ENCODE assay signal across 29 mouse cellular contexts in genomic region chr14:30198116-30198515, GRCm38 (mm10).
A peak's percentile ranks its signal among the peaks of the same experiment; 100 is the strongest.
DNase-seq lines count a peak whose midpoint lies in the region; ATAC-seq and TF ChIP-seq lines count a peak whose summit lies in the region.
"Had no signal": no experiment of that assay in that cellular context is flagged by ENCODE, and none has a peak within 500 bp of the region (broad histone marks: within the 10 kb centered on the region; RNA-seq: fewer than 3 reads in every experiment).

No protein-coding gene starts in this region.

- H3K4me1 ChIP-seq in lung, embryonic 14.5 days (ENCODE audit: insufficient read depth) = no peaks in the 10 kb centered on the region
- H3K4me1 ChIP-seq: kidney, embryonic 15.5 days; liver, embryonic 13.5 days; midbrain, embryonic 13.5 days had no signal

- no peak for TF ChIP-seq CTCF in lung, embryonic 14.5 days (IDR thresholded peaks at IDR 0.05; ENCODE audit: low read depth)

- no peaks in the 10 kb centered on the region for H3K27me3 ChIP-seq in lung, embryonic 14.5 days (ENCODE audit: insufficient read depth, low read length)
- H3K27me3 ChIP-seq: heart, embryonic 12.5 days; hindbrain, embryonic 13.5 days; kidney, embryonic 15.5 days; liver, embryonic 13.5 days; megakaryocyte, embryonic 14.5 days; midbrain, embryonic 13.5 days; neural tube, embryonic 15.5 days had no signal

- WGBS in lung, embryonic 14.5 days = 65% methylated on average over 4 of the region's 4 CpGs

- no peak overlapping the region for H3K4me2 ChIP-seq in lung, embryonic 14.5 days
- H3K4me2 ChIP-seq: heart, embryonic 12.5 days; hindbrain, embryonic 13.5 days; kidney, embryonic 15.5 days; liver, embryonic 13.5 days; midbrain, embryonic 13.5 days; neural tube, embryonic 15.5 days had no signal

- H3K27ac ChIP-seq in lung, embryonic 14.5 days (ENCODE audit: low read depth) = no peak overlapping the region
- H3K27ac ChIP-seq: heart, adult 2 months; hindbrain, embryonic 13.5 days; kidney, embryonic 15.5 days; liver, embryonic 13.5 days; midbrain, embryonic 13.5 days; neural tube, embryonic 15.5 days; stomach, postnatal 0 days had no signal

- no peaks in the 10 kb centered on the region for H3K36me3 ChIP-seq in lung, embryonic 14.5 days (ENCODE audit: insufficient read depth)
- H3K36me3 ChIP-seq: G1E; heart, embryonic 12.5 days; hindbrain, embryonic 13.5 days; kidney, embryonic 15.5 days; liver, embryonic 13.5 days; midbrain, embryonic 13.5 days; neural tube, embryonic 15.5 days had no signal

- peak; percentile 66 for ATAC-seq in frontal cortex, adult (ENCODE audit: low TSS enrichment)
- ATAC-seq in lung, embryonic 14.5 days (ENCODE audit: insufficient read depth) = no peak; the same call in 1 of the 2 replicates
- ATAC-seq: forebrain, embryonic 14.5 days; inflammation-experienced regulatory T-cells, adult 6 months; midbrain, embryonic 13.5 days had no signal

- H3K9ac ChIP-seq in lung, embryonic 14.5 days = no peak overlapping the region
- H3K9ac ChIP-seq: heart, embryonic 12.5 days; hindbrain, embryonic 13.5 days; kidney, embryonic 15.5 days; liver, embryonic 13.5 days; midbrain, embryonic 13.5 days; neural tube, embryonic 15.5 days had no signal

- no peak overlapping the region for H3K4me3 ChIP-seq in lung, embryonic 14.5 days (ENCODE audit: low read depth, low read length)
- H3K4me3 ChIP-seq: heart, adult 2 months; heart, embryonic 12.5 days; hindbrain, embryonic 13.5 days; kidney, embryonic 15.5 days; liver, embryonic 13.5 days; megakaryocyte, embryonic 14.5 days; midbrain, embryonic 13.5 days; neural tube, embryonic 15.5 days had no signal

- DNase-seq in frontal cortex, postnatal 14 days (ENCODE audit: low spot score in 2 of 2) = no peak
- peak; percentile 60 for DNase-seq in lung, embryonic 14.5 days
- no peak for DNase-seq in lung, postnatal 25 days (ENCODE audit: low spot score)
- peak; percentile 46 to 55 for DNase-seq in right cerebral cortex, postnatal 10 days (ENCODE audit: low spot score in 2 of 2)
- DNase-seq in right cerebral cortex, postnatal 14 days = no peak
- DNase-seq in natural killer cell, adult 2 months (ENCODE audit: low spot score in 2 of 2) = no peak
- DNase-seq: adrenal gland, adult 8-10 months; cerebellum, adult 8-10 months; heart, adult 2 months; heart, postnatal 4 days; kidney, adult 18-20 months; kidney, postnatal 36 days; layer of hippocampus, postnatal 36 days; liver, embryonic 13.5 days; lung, postnatal 14 days; right cerebral cortex, postnatal 4 days; thymus, adult 18-20 months; thymus, postnatal 25 days had no signal

- H3K9me3 ChIP-seq in lung, embryonic 14.5 days (ENCODE audit: low read depth, low read length) = no peaks in the 10 kb centered on the region
- H3K9me3 ChIP-seq: G1E; heart, embryonic 12.5 days; hindbrain, embryonic 13.5 days; kidney, embryonic 15.5 days; liver, embryonic 13.5 days; megakaryocyte, embryonic 14.5 days; midbrain, embryonic 13.5 days; neural tube, embryonic 15.5 days had no signal

Comparison
In these comparisons a context has a peak if more than half of its experiments do, and no peak if none do; other contexts are left out.
1. DNase-seq: peak in lung, embryonic 14.5 days (single experiment) and right cerebral cortex, postnatal 10 days (2 of 2); none in frontal cortex, postnatal 14 days (0 of 2), lung, postnatal 25 days (single experiment), right cerebral cortex, postnatal 14 days (single experiment) and natural killer cell, adult 2 months (0 of 2).